Mouse (Mus musculus) limb, embryonic 11.5 days (tissue): ENCODE measurements at regions not wholly inside any gene's neighbourhood (a gene's known extent, or its start where the extent isn't known, plus 50 kb on each side); places are given as distances from the start of the nearest gene placed in this dataset.
"Not testable (repeated sequence)": the region's sequence is repeated elsewhere in the genome, so short reads cannot be mapped to it uniquely, and the experiment has no call there.

Experiments used
- ATAC-seq: fragments of 200-750 bp; cut with Nextera tagmentation; 2 replicates; pipeline ENCODE4 v1.8.0; 2017; ENCODE audit warnings: low read depth; ENCODE audit not compliant: insufficient number of reproducible peaks, low FRiP score, low TSS enrichment
- DNase-seq: peaks from one replicate; pipeline ENCODE4 v3.0.0-alpha.2; 2015; ENCODE audit warnings: low spot score
- H3K27ac ChIP-seq: fragments of 300-500 bp; sonication (generic); replicated peaks from 2 replicates; pipeline ENCODE4 v1.5.1; 2014; ENCODE audit warnings: low read depth, mild to moderate bottlenecking, low read length
- H3K27me3 ChIP-seq: fragments of 300-500 bp; sonication (generic); 2 replicates; pipeline ENCODE4 v1.6.1; 2014; ENCODE audit warnings: mild to moderate bottlenecking, low read length, mixed read lengths; ENCODE audit not compliant: control insufficient read depth, insufficient read depth
- H3K36me3 ChIP-seq: fragments of 300-500 bp; sonication (generic); 2 replicates; pipeline ENCODE4 v1.6.1; 2014; ENCODE audit warnings: mild to moderate bottlenecking, low read length, moderate library complexity, mixed read lengths; ENCODE audit not compliant: control insufficient read depth, insufficient read depth
- H3K4me1 ChIP-seq: fragments of 300-500 bp; sonication (generic); 2 replicates; pipeline ENCODE4 v1.6.1; 2014; ENCODE audit warnings: low read length, mixed read lengths; ENCODE audit not compliant: control insufficient read depth, insufficient read depth
- H3K4me2 ChIP-seq: fragments of 300-500 bp; sonication (generic); 2 replicates; pipeline ENCODE4 v1.6.1; 2014; ENCODE audit warnings: low read depth, mild to moderate bottlenecking, moderate library complexity; ENCODE audit not compliant: severe bottlenecking
- H3K4me3 ChIP-seq: fragments of 300-500 bp; sonication (generic); 2 replicates; pipeline ENCODE4 v1.5.1; 2014; ENCODE audit warnings: low read depth, low read length
- H3K9ac ChIP-seq: fragments of 300-500 bp; sonication (generic); 2 replicates; pipeline ENCODE4 v1.6.1; 2014; ENCODE audit warnings: mild to moderate bottlenecking, low read length
- H3K9me3 ChIP-seq: fragments of 300-500 bp; sonication (generic); 2 replicates; pipeline ENCODE4 v1.6.1; 2016; ENCODE audit warnings: low read length; ENCODE audit not compliant: control insufficient read depth
- WGBS: fragments of 180-500 bp; shearing (Covaris S2); extraction: QIAGEN DNeasy Blood & Tissue Kit; methylation state at CpG from one replicate; pipeline ENCODE4 v1.1.7; 2014; 5-methylcytosine and 5-hydroxymethylcytosine counted together

DNA sequence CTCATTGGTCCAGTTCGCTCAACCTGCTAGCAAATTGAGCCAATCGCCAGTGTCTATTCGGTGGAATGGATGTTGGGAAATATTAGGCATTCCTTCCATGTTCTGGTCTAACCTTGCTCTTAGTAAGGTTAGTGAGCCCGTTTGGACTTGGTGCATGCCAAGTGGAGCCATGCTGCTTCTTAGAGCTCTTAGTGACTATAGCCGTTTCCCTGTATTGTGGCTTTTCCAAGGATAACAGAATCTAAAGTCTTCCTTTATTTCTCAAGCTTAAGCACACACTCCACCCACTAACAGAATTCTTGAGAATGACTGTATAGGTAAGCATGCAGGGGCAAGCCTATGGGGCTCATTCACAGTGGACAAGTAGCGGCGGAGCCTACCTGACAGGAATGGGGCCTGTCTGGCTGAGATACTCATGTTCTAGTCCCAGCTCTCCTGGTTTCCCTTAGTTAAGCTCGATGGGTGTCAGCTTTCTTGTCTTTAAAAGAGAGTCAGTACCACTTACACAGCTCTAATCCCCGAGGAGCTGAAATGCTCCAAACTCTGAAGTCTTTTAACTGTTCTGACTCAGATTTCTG lies 201.6 kb upstream of the Nectin1 start:
- ATAC-seq, result no peak
- no peaks in the 10 kb centered on the region for H3K27me3 ChIP-seq
- no peak overlapping the region for H3K4me2 ChIP-seq
- no peaks in the 10 kb centered on the region for H3K4me1 ChIP-seq
- no peak overlapping the region for H3K27ac ChIP-seq
- H3K9me3 ChIP-seq, result no peaks in the 10 kb centered on the region
- no peaks in the 10 kb centered on the region for H3K36me3 ChIP-seq
- no peak overlapping the region for H3K4me3 ChIP-seq
- no peak overlapping the region for H3K9ac ChIP-seq
- no peak for DNase-seq
- 83% methylated on average over 9 of the region's 9 CpGs for WGBS

GRCm38 (mm10) chr9:43545081-43545565 lies 198.7 kb upstream of the Nectin1 start:
- Histone ChIP-seq H3K9ac (no peak overlapping the region), H3K36me3 (no peaks in the 10 kb centered on the region), H3K9me3 (no peaks in the 10 kb centered on the region), H3K4me3 (no peak overlapping the region), H3K4me1 (no peaks in the 10 kb centered on the region), H3K27me3 (no peaks in the 10 kb centered on the region), H3K4me2 (no peak overlapping the region), H3K27ac (no peak overlapping the region)
- peak; percentile 23 for DNase-seq
- 46% methylated on average over 15 of the region's 15 CpGs for WGBS
- ATAC-seq, result no peak

- H3K36me3 ChIP-seq, result no peaks in the 10 kb centered on the region
- no peak for DNase-seq
- WGBS, result 64% methylated on average over 4 of the region's 4 CpGs
Observed at GRCm38 (mm10) chr9:43548883-43549282, 194.9 kb upstream of the Nectin1 start.

DNA sequence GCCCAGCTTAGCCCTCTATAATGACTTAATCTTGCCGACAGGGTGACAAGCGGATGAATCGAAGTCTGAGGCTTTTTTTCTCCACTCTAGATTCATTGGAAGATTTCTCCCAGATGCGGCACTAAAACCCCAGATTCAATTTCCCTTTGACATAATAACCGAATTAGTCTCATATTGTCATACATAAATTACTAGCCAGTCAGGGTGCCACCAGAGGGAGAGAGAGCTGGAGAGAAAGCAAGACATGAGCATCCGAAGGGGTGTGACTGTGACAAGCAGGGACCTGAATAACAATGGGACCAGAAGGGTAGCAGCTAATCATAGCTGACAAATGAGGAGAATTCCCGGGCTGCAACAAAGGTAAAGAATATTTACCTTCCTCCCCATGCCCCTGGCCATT lies 194.5 kb upstream of the Nectin1 start:
- Histone ChIP-seq H3K27me3 (no peaks in the 10 kb centered on the region), H3K9me3 (no peaks in the 10 kb centered on the region), H3K27ac (no peak overlapping the region), H3K4me3 (no peak overlapping the region), H3K9ac (no peak overlapping the region), H3K36me3 (no peaks in the 10 kb centered on the region), H3K4me1 (no peaks in the 10 kb centered on the region), H3K4me2 (no peak overlapping the region)
- no peak for DNase-seq
- 44% methylated on average over 7 of the region's 7 CpGs for WGBS
- ATAC-seq, result no peak

More at GRCm38 (mm10) chr9:43548883-43549282, 194.9 kb upstream of the Nectin1 start:
- Histone ChIP-seq H3K9ac (no peak overlapping the region), H3K4me3 (no peak overlapping the region), H3K4me2 (no peak overlapping the region), H3K9me3 (no peaks in the 10 kb centered on the region), H3K27ac (no peak overlapping the region), H3K27me3 (no peaks in the 10 kb centered on the region), H3K4me1 (no peaks in the 10 kb centered on the region)
- ATAC-seq, result no peak

DNA sequence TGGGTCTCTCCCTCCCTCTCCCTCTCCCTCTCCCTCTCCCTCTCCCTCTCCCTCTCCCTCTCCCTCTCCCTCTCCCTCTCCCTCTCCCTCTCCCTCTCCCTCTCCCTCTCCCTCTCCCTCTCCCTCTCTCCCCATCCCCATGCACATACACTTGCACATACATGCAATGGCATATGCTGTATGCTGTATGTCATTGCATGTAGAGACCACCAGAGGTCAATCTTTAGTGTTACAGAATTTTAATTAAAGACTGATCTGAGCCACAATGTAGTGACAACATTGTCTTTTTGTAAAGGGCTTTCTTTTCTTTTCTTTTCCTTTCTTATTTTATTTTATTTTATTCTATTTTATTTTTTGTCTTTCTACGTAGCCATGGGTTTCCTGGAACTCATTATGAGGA lies 191.0 kb upstream of the Nectin1 start:
- H3K4me2 ChIP-seq, H3K4me1 ChIP-seq, H3K9me3 ChIP-seq, H3K4me3 ChIP-seq, H3K27ac ChIP-seq, ATAC-seq, H3K9ac ChIP-seq, H3K27me3 ChIP-seq, DNase-seq, H3K36me3 ChIP-seq: not testable (repeated sequence)
- 75% methylated on average over 1 of the region's 1 CpGs for WGBS

DNA sequence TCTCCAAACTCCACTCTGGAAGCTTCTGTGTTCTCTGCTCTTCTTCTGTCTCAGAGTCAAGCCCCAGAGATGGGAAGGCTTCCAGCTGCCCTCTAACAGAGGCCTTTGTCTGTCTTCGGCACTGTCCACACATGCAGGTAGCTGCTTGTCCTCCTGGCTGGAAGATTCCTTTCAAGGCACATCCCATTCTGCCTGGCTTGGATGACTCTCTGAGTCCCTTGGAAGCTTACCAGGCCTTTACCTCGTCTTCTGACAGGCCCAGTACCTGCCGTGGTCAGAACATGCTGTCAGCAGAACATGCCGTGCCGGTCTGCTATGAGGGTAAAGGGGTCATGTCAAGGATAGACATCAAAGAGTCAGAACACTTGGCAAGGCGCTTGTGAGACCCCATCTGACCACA lies 181.8 kb upstream of the Nectin1 start:
- Histone ChIP-seq H3K27ac (no peak overlapping the region), H3K9me3 (no peaks in the 10 kb centered on the region), H3K9ac (no peak overlapping the region), H3K27me3 (no peaks in the 10 kb centered on the region), H3K4me3 (no peak overlapping the region), H3K4me2 (no peak overlapping the region), H3K36me3 (no peaks in the 10 kb centered on the region), H3K4me1 (no peaks in the 10 kb centered on the region)
- ATAC-seq, result no peak
- WGBS, result 82% methylated on average over 6 of the region's 6 CpGs
- DNase-seq, result no peak

- no peak for ATAC-seq
- WGBS, result 83% methylated on average over 22 of the region's 22 CpGs
- no peak overlapping the region for H3K4me3 ChIP-seq
- H3K9ac ChIP-seq, result no peak overlapping the region
- peaks cover 4% of the 10 kb centered on the region; the same call in 1 of the 2 replicates for H3K4me1 ChIP-seq
- no peaks in the 10 kb centered on the region for H3K27me3 ChIP-seq
- no peaks in the 10 kb centered on the region for H3K9me3 ChIP-seq
- DNase-seq, result no peak
- H3K36me3 ChIP-seq, result no peaks in the 10 kb centered on the region
- no peak overlapping the region for H3K27ac ChIP-seq
- no peak overlapping the region for H3K4me2 ChIP-seq
Observed at GRCm38 (mm10) chr9:43564239-43564906, 179.4 kb upstream of the Nectin1 start.

DNA sequence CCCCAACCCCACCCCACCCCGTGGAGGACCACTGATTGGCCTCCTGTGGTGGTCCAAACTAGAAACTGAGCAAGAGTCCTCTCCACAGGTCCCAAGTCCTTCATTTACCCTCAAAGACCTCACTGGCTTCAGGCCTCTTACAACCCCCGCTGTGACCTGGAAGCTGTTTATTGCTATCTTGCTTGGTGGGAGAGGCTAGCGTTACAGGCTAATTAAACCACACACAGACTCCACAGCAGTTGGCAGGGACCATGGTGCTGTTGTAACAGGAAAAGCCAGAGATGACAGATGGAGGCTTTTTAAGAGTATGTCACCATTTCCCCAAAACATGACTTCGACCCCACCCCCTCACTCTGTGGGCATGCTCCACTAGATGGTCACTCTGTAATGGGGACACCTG lies 174.9 kb upstream of the Nectin1 start:
- peaks cover 2% of the 10 kb centered on the region; the same call in 1 of the 2 replicates for H3K27me3 ChIP-seq
- H3K36me3 ChIP-seq, result no peaks in the 10 kb centered on the region
- no peak overlapping the region for H3K4me3 ChIP-seq
- no peak for DNase-seq
- peaks cover 4% of the 10 kb centered on the region; the same call in 1 of the 2 replicates for H3K4me1 ChIP-seq
- ATAC-seq, result no peak
- no peak overlapping the region for H3K27ac ChIP-seq
- 24% methylated on average over 4 of the region's 4 CpGs for WGBS
- H3K9ac ChIP-seq, result no peak overlapping the region
- no peak overlapping the region for H3K4me2 ChIP-seq
- H3K9me3 ChIP-seq, result no peaks in the 10 kb centered on the region
